Mouse (Mus musculus): Measurements from ENCODE around the gene Slc38a2.

The Slc38a2 gene

DNA sequence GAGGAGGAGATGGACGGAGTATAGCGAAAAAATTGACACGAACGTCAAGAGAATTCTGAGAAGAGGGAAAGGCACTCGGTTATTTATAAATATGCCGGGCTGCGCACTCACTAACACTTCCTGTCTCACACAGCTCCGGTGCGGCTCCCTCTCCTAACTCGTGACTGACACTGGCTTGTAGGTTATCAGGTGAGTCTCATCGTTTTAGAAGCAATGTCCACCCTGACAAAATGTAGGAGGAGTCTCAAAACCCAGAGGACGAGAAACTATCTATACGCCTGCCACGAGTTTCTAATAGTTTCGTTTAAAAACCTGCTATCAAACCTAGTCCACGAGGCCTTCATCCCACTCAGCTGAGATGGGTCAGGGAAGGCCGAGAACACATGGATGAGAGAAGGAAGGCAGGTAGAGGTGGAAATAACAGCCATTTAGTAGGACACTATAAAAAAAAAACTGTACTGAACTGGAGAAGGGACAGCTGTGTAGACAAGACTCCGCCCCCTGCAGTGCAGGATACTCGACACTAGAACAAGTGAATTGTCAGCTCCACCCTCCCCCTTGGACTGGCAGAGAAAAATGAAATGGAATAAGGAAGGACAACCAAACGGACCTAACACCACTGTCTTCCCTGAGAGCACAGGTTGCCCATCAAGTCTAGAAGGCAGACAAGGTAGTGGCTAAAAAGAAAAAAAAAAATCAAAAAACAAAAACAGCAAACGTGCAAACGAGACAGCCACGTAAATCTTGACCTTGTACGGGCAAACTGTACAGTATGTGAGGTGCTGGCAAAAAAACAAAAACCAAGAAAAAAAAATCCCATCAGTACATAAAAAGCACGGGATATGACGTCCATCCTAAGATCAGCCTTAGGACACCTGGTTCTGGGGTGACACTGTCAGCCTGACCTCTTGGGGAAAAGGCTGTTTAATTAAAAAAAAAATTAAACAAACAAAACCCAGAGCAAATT is 3.8 kb downstream of the Slc38a2 start:
- DNase-seq (ENCODE audit: low read depth) = peak; percentile 55

- peak; percentile 15 for DNase-seq (ENCODE audit: low read depth)
Observed at GRCm38 (mm10) chr15:96694988-96695387, 4.5 kb downstream of the Slc38a2 start.

- DNase-seq (ENCODE audit: low read depth) = no peak
Observed at GRCm38 (mm10) chr15:96693688-96694087, 5.8 kb downstream of the Slc38a2 start.

DNA sequence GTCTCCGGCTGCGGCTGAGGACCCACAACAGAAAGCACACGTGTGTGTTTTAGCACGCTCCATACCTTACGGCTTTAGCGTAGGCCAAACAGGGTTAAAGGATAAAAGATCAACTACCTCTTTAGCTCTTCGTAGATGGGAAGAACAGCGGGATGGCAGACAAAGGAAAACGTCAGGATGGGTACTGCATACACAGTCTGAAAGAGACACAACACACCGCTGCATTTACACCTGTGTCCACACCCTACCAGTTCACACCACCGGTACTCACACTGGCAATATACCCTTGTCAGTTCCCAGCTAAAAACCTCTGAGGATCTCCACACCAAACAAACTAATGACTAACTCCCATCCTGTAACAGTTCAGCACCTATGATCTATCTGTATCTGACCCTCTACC is 7.1 kb downstream of the Slc38a2 start:
- no peak for DNase-seq (ENCODE audit: low read depth)

- DNase-seq (ENCODE audit: low read depth) = no peak
Observed at GRCm38 (mm10) chr15:96691381-96691780, 8.1 kb downstream of the Slc38a2 start.

DNA sequence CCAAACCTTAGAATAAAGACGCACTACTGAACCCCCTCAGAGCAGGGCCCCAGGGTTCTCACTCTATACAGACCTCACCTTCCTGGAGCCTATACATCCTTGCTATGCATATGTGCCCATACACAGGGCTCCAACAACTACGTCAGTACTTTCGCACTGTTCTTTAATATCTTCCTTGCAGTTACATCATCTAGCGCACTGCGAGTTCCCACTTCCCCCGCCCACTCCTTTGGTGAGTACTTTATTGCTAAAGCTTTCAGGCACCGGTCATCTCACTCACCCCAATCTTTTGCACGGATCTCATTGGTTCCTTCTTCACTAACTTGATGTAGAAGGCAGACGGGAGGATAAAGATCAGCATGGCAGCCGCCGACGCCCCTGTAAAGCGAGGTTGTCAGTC is 8.7 kb downstream of the Slc38a2 start:
- DNase-seq (ENCODE audit: low read depth) = no peak

GRCm38 (mm10) chr15:96689919-96690318 is 9.6 kb downstream of the Slc38a2 start:
- DNase-seq (ENCODE audit: low read depth) = peak; percentile 19

DNA sequence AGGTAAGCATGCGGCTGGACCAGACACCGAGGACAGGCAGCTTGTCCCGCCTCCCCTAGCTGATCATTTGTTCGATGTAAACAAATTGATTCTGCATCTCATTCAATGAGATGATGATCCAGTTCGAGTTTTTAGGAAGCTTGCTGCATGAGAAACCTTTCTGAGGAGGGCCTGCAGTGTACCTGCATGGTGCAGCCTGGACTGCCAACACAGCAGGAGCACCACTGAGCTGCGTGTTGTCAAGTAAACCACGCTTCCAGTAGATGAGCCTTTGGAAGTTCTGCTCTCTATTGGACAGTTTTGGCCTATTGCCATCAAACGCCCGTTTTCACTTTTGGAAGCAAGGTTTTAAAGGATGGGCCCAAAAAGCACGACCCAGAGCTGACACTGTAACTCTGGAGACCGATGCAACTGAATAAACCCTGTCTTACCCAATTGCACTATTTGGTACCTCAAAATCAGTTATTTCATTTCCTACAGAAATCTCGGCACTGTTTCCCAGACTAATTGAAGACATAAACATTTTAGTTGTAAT is 10.7 kb downstream of the Slc38a2 start:
- DNase-seq (ENCODE audit: low read depth) = no peak

DNA sequence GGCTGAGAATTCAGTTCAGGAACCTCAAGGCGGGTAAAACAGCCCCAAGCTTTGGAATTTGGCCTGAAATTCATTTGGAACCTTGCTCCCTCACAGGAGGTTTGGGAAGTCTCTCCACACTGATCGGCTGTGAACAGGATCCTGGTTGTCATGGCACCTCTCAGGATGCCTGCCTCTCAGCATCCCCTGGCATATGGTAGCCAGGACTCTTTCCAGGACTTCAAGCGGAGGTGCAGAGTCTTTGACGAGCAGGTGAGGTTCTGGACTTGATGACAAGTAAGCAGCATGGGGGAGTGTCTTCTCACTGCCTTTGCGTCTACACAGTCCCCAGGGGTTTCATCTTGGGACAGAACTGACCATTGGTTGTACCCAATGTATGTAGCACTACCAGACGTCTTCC is 11.5 kb downstream of the Slc38a2 start:
- DNase-seq (ENCODE audit: low read depth) = no peak

- no peak for DNase-seq (ENCODE audit: low read depth)
Observed at GRCm38 (mm10) chr15:96687366-96687765, 12.2 kb downstream of the Slc38a2 start.

DNA sequence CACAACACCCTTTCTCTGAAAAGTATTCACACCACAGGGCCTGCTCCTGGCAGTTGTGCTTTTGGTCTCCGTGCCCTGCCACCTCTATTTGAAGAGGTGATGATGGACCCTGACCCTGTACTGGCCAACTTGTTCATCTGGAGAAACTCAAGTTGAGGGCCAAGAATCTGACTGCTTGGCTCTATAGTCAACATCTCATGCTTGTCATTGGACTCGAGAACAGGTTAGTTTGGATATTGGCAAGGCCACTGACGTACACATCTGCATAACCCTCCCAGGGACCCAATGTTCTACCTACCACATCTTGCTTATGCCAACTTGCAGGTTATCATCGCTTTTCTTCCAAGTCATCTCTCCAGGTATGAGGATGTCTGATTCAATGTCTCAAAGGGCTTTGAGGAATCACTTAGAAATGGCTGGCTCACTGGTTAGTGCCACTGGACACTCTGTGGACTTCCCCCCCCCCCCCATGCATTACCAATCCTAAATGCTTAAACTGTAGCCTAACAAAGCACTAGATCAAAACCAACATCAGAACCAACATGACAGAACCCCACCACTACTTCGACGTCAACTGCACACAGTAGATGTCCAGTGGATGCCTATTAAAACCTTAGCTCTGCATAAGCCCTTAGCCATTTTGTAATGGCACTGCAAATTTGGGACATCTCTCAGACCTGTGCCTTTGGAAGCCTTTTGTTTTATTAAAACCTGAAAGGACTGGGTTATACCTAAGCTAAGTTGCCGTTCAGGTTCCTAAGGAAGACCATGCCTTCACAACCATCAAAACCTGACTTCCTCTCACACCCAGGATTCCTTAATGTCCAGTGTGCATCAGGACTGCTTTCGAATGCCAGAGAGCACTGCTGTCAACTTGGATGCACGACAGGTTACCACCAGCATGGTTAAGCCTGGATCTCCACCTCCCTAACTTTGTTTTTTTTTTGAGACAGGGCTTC is 13.1 kb downstream of the Slc38a2 start:
- peak; percentile 15 for DNase-seq (ENCODE audit: low read depth)

- DNase-seq (ENCODE audit: low read depth) = peak; percentile 18
Observed at GRCm38 (mm10) chr15:96685273-96685672, 14.3 kb downstream of the Slc38a2 start.

DNA sequence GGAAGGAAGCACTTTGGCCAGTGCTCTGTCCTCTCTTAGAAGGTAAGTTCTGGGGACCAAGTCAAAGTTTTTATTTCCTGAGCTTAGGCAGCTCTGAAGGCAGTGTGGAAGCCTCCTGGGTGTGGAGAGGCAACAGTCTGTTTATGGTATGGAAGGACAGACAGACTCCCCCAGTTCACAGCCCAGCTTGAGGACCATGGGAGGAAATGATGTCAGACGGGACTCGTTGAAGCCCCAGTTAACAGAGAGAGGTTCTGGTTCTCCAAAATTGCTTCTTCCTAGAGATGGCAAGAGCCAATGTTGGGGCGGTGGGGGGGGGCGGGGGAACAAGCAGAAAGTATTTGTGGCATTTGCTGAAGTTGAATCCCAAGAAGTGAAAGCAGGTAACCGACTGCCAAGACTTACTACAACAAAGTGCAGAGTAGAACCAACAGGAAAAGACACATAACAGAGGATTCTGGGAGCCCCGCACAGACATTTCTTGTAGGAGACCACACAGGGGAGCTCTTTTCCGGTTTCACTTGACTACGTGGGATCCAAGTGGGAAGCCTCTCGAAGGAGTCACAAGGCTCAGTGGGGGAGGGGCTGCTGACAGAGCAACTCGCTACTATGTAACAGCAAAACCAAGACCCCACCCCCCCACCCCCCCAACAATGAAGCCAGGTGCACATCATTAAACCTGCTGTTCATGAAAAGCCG is 15.2 kb downstream of the Slc38a2 start:
- DNase-seq (ENCODE audit: low read depth) = peak; percentile 63

GRCm38 (mm10) chr15:96678871-96679773 is 20.4 kb downstream of the Slc38a2 start:
- no peak for DNase-seq (ENCODE audit: low read depth)

DNA sequence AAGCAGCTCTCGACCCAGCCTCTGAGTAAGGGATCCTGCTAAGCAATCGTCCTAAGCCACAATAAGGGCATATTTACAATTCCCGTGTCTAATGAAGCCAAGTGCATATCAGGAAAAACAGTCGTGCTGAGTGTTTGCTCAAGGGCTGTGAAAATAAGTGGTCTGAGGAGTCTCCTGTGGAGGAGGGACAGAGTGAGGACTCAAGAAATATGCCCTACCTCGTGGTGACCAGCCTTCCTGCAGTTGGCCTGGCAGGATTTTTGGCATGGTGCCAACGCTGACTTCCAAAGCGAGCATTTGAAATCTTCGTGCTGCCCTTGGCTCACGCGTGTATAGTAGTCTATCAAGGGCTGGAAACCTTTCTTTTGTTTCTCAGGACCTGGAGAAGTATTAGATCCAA is 23.0 kb downstream of the Slc38a2 start:
- no peak for DNase-seq (ENCODE audit: low read depth)

GRCm38 (mm10) chr15:96675744-96676143 is 23.8 kb downstream of the Slc38a2 start:
- DNase-seq (ENCODE audit: low read depth) = no peak

DNA sequence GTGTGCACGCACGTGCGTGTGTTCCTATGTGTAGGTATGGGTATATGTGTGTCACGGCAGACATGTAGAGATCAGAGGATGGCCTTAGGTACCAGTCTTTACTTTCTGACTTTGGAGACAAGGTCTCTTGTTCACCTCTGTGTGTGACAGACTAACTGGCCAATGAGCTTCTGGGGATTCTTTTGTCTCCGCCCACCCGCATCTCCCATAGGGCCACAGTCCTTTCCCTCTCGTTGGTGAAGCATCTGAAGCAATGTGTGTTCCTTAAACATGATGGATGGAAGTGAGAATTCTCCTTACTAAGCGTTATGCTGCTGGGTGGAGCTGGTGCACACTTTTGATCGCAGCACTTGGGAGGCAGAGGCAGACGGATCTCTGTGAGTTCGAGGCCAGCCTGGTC is 24.5 kb downstream of the Slc38a2 start:
- no peak for DNase-seq (ENCODE audit: low read depth)

DNA sequence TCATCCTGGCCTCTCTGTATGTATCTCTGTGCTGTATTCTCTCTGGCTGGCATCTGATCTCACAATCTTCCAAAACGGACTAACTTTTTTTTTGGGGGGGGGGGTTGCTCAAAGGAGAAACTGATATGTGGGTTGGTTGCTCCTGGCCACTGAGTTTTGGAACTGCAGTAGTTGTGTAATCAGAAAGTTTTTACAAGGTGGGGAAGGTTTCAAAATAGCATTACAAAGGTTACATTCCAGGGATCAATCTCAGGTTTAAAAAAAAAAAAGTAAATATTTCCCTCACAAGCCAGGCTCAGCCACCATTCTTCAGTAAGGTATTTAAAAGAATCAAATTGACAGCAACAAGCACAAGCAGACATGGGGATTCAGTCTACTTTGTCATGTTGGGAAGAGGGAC is 25.4 kb downstream of the Slc38a2 start:
- no peak for DNase-seq (ENCODE audit: low read depth)

GRCm38 (mm10) chr15:96669721-96670120 is 29.8 kb downstream of the Slc38a2 start:
- no peak for DNase-seq (ENCODE audit: low read depth)

DNA sequence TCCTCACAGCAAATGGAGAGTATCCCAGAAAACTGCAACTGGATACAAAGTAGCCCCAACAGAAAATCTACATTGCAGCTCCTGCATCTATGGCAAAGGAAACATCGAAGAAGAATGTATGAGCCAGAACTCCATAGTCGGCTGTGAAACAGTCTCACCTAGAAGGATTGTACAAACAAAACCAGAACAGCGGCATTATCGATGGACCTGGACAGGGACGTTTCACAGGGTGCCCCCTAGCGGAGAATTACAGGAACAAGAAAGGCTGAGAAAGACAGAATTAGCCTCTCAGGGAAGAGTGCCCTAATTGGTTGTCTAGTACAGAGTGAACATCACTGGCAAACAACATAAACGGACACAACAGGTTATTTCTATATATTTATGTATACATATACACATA is 32.9 kb downstream of the Slc38a2 start:
- peak; percentile 88 for DNase-seq (ENCODE audit: low read depth)

- peak; percentile 95 for DNase-seq (ENCODE audit: low read depth)
Observed at GRCm38 (mm10) chr15:96665889-96666288, 33.6 kb downstream of the Slc38a2 start.
